Comparison of ENCODE assay signal across 8 mouse cellular contexts in genomic region chr19:4018743-4019583, GRCm38 (mm10). TPM values are rescaled to one million over a fixed set of nuclear protein-coding genes. Genes with fewer than 3 reads are reported as not detected.
DNase-seq lines count a peak whose midpoint lies in the region; ATAC-seq lines count a peak whose summit lies in the region.

No protein-coding gene starts in this region.

- no peak overlapping the region for H3K9ac ChIP-seq in heart, embryonic 14.5 days (ENCODE audit: low read length)
- H3K9ac ChIP-seq in liver, embryonic 12.5 days, result no peak overlapping the region
- H3K9ac ChIP-seq in stomach, embryonic 16.5 days (ENCODE audit: low read length), result peak overlapping the region; percentile 59

- peaks cover 2 to 4% of the 10 kb centered on the region in 2 experiments; a peak in 1 of 4 replicates for H3K4me1 ChIP-seq in heart, embryonic 14.5 days (ENCODE audit: control insufficient read depth in 2 of 2, insufficient read depth in 2 of 2, low read length in 2 of 2)
- peaks cover 42% of the 10 kb centered on the region for H3K4me1 ChIP-seq in liver, embryonic 12.5 days
- H3K4me1 ChIP-seq in stomach, embryonic 16.5 days (ENCODE audit: control insufficient read depth, insufficient read depth, low read length), result peaks cover 6% of the 10 kb centered on the region

- ATAC-seq in heart, embryonic 14.5 days (ENCODE audit: insufficient number of reproducible peaks, insufficient read depth, low FRiP score, low read depth), result peak; percentile 60
- ATAC-seq in liver, embryonic 12.5 days, result peak; percentile 63
- peak; percentile 90 for ATAC-seq in stomach, embryonic 16.5 days (ENCODE audit: insufficient read depth, low FRiP score)

- peak; percentile 42 to 56 for DNase-seq in CD8-positive naive resting alpha-beta T cell, adult 2 months (ENCODE audit: low read depth in 2 of 2, low spot score in 2 of 2)
- DNase-seq in brain, embryonic 18.5 days (ENCODE audit: low read depth, low spot score), result peak; percentile 46
- DNase-seq in fat pad, adult 2 months (ENCODE audit: extremely low read depth, low read depth, low spot score), result peak; percentile 36
- peak; percentile 89 for DNase-seq in kidney, postnatal 10 days
- DNase-seq in natural killer cell, adult 2 months (ENCODE audit: low spot score in 2 of 2), result peak; percentile 63 to 73

- no peaks in the 10 kb centered on the region for H3K27me3 ChIP-seq in heart, embryonic 14.5 days (ENCODE audit: control insufficient read depth, insufficient read depth, low read length)
- H3K27me3 ChIP-seq in liver, embryonic 12.5 days (replicated peaks), result no peaks in the 10 kb centered on the region
- no peaks in the 10 kb centered on the region for H3K27me3 ChIP-seq in stomach, embryonic 16.5 days (ENCODE audit: control insufficient read depth, insufficient read depth, low read length)

- 34% methylated on average over 18 of the region's 18 CpGs for WGBS in heart, embryonic 14.5 days
- WGBS in liver, embryonic 12.5 days (ENCODE audit: insufficient replicate concordance), result 39% methylated on average over 18 of the region's 18 CpGs
- WGBS in stomach, embryonic 16.5 days, result 27% methylated on average over 18 of the region's 18 CpGs

- no peaks in the 10 kb centered on the region for H3K9me3 ChIP-seq in heart, embryonic 14.5 days (ENCODE audit: control insufficient read depth, low read length)
- H3K9me3 ChIP-seq in liver, embryonic 12.5 days (replicated peaks), result no peaks in the 10 kb centered on the region
- H3K9me3 ChIP-seq in stomach, embryonic 16.5 days (replicated peaks; ENCODE audit: control insufficient read depth, low read length), result no peaks in the 10 kb centered on the region

- H3K36me3 ChIP-seq in heart, embryonic 14.5 days (ENCODE audit: control insufficient read depth, insufficient read depth, low read length), result no peaks in the 10 kb centered on the region
- H3K36me3 ChIP-seq in liver, embryonic 12.5 days, result no peaks in the 10 kb centered on the region
- no peaks in the 10 kb centered on the region for H3K36me3 ChIP-seq in stomach, embryonic 16.5 days (ENCODE audit: control insufficient read depth, insufficient read depth, low read length)

- H3K27ac ChIP-seq in heart, embryonic 14.5 days (replicated peaks in 1 of 2; ENCODE audit: control insufficient read depth in 1 of 2, insufficient read depth in 1 of 2, low read depth in 2 of 2, low read length in 2 of 2), result no peak overlapping the region
- no peak overlapping the region for H3K27ac ChIP-seq in liver, embryonic 12.5 days
- peak overlapping the region; percentile 22; the same call in 1 of the 2 replicates for H3K27ac ChIP-seq in stomach, embryonic 16.5 days (ENCODE audit: low read length)

- no peak overlapping the region for H3K4me3 ChIP-seq in heart, embryonic 14.5 days (ENCODE audit: control insufficient read depth in 1 of 2, insufficient read depth in 1 of 2, low read depth in 1 of 2, low read length in 2 of 2)
- H3K4me3 ChIP-seq in liver, embryonic 12.5 days, result no peak overlapping the region
- H3K4me3 ChIP-seq in stomach, embryonic 16.5 days (replicated peaks; ENCODE audit: low read length), result no peak overlapping the region

- H3K4me2 ChIP-seq in heart, embryonic 14.5 days (ENCODE audit: low read length), result no peak overlapping the region
- H3K4me2 ChIP-seq in liver, embryonic 12.5 days, result 0 out of 2 replicates have a peak overlapping the region, but pooled peaks have one; percentile 6
- H3K4me2 ChIP-seq in stomach, embryonic 16.5 days (ENCODE audit: low read depth, low read length), result no peak overlapping the region

RNA-seq across cellular contexts. Expression of gene Ndufv1, which starts 6.4 kb away (rescaled TPM):
- 552 and 561 TPM in 2 replicates for polyA plus RNA-seq in heart, embryonic 14.5 days (2014; fragmentation: Nextera tagmentation; extraction: Ambion mirVana)
- polyA plus RNA-seq in liver, embryonic 12.5 days (2016; fragmentation: Nextera tagmentation; extraction: Ambion mirVana), result 186 and 187 TPM in 2 replicates
- polyA plus RNA-seq in stomach, embryonic 16.5 days (2015; fragmentation: Nextera tagmentation; extraction: Ambion mirVana), result 222 and 223 TPM in 2 replicates

RNA-seq across cellular contexts. Expression of gene Doc2g, which starts 15.8 kb away (rescaled TPM):
- polyA plus RNA-seq in heart, embryonic 14.5 days (2014; fragmentation: Nextera tagmentation; extraction: Ambion mirVana), result 85.2 and 90.7 TPM in 2 replicates
- polyA plus RNA-seq in liver, embryonic 12.5 days (2016; fragmentation: Nextera tagmentation; extraction: Ambion mirVana), result 1.3 and 1.5 TPM in 2 replicates
- polyA plus RNA-seq in stomach, embryonic 16.5 days (2015; fragmentation: Nextera tagmentation; extraction: Ambion mirVana), result 3.8 and 4.8 TPM in 2 replicates

RNA-seq across cellular contexts. Expression of gene Gm49405, which starts 18.5 kb away (rescaled TPM):
- polyA plus RNA-seq in heart, embryonic 14.5 days (2014; fragmentation: Nextera tagmentation; extraction: Ambion mirVana), result 4.3 and 4.6 TPM in 2 replicates
- polyA plus RNA-seq in liver, embryonic 12.5 days (2016; fragmentation: Nextera tagmentation; extraction: Ambion mirVana), result 0.85 and 1.1 TPM in 2 replicates
- 2.8 and 3.4 TPM in 2 replicates for polyA plus RNA-seq in stomach, embryonic 16.5 days (2015; fragmentation: Nextera tagmentation; extraction: Ambion mirVana)

RNA-seq across cellular contexts. Expression of gene Nudt8, which starts 18.6 kb away (rescaled TPM):
- 73.2 and 74.1 TPM in 2 replicates for polyA plus RNA-seq in heart, embryonic 14.5 days (2014; fragmentation: Nextera tagmentation; extraction: Ambion mirVana)
- 18.6 and 21.0 TPM in 2 replicates for polyA plus RNA-seq in liver, embryonic 12.5 days (2016; fragmentation: Nextera tagmentation; extraction: Ambion mirVana)
- polyA plus RNA-seq in stomach, embryonic 16.5 days (2015; fragmentation: Nextera tagmentation; extraction: Ambion mirVana), result 30.5 and 31.3 TPM in 2 replicates

RNA-seq across cellular contexts. Expression of gene Gstp1, which starts 18.8 kb away (rescaled TPM):
- polyA plus RNA-seq in heart, embryonic 14.5 days (2014; fragmentation: Nextera tagmentation; extraction: Ambion mirVana), result 399 and 401 TPM in 2 replicates
- polyA plus RNA-seq in liver, embryonic 12.5 days (2016; fragmentation: Nextera tagmentation; extraction: Ambion mirVana), result 583 and 622 TPM in 2 replicates
- 793 and 833 TPM in 2 replicates for polyA plus RNA-seq in stomach, embryonic 16.5 days (2015; fragmentation: Nextera tagmentation; extraction: Ambion mirVana)

Comparison
In these comparisons a context has a peak if more than half of its experiments do, and no peak if none do; other contexts are left out.
1. DNase-seq: peak in every context shown above with its lines; median percentile 89 in kidney, postnatal 10 days; 68 in natural killer cell, adult 2 months; 49 in CD8-positive naive resting alpha-beta T cell, adult 2 months; 46 in brain, embryonic 18.5 days; 36 in fat pad, adult 2 months.
2. RNA of gene Doc2g, which starts 15.8 kb away (polyA plus RNA-seq): 85.2 to 90.7 TPM in heart, embryonic 14.5 days; 3.8 to 4.8 TPM in stomach, embryonic 16.5 days and 1.3 to 1.5 TPM in liver, embryonic 12.5 days; every median in the first group is over 10 times any median in the second.
3. Peak in every context shown above with its lines, with median percentiles within 50 percentile points of each other: ATAC-seq.